Mouse (Mus musculus): ENCODE data around the gene Stk26.

The Stk26 gene

DNA sequence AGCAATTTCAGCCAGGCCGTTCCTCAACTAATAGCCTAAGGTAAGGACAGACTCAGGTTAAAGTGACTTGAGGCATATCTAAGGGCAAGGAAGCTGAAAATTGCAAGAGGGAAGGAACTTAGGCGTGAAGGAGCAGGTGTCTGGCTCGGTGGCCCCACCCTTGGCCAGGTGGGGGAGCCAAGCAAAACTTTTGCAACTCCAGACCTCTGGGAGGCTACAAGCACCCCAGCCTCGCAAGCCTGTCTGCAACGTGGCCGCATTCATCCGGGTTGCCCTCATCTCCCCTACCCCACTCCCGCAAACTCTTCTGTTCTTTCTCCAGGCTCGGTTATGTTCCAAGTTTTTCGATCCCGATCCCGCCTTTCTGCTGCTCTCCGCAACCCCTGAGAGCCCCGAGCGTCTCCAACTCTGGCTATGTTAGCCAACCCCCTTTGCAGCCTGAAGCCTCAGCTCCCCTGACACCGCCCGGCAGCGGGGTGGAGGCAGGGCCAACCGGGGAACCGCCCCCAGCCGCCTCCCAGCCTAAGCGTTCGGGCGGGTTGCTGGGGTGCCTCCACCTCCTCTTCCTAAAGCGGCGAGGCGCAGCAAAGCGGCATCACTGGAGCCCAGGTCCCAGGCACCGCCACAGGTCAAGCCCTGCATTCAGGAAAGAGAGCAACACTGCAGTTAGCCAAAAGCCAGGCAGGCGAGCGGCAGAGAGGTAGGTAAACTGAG lies at the start of gene Stk26:
Stk26 (plus strand) TSS at position 201 of the 714 bp plus-strand sequence.
- peak; percentile 10 to 18 for DNase-seq (ENCODE audit: low spot score in 2 of 2)

- no peak for DNase-seq (ENCODE audit: low spot score in 2 of 2)
Measured at GRCm38 (mm10) chrX:50793005-50793680, 47.7 kb upstream of the Stk26 start.

GRCm38 (mm10) chrX:50797798-50798197 lies 43.0 kb upstream of the Stk26 start:
- DNase-seq (ENCODE audit: low spot score in 2 of 2): no peak

DNA sequence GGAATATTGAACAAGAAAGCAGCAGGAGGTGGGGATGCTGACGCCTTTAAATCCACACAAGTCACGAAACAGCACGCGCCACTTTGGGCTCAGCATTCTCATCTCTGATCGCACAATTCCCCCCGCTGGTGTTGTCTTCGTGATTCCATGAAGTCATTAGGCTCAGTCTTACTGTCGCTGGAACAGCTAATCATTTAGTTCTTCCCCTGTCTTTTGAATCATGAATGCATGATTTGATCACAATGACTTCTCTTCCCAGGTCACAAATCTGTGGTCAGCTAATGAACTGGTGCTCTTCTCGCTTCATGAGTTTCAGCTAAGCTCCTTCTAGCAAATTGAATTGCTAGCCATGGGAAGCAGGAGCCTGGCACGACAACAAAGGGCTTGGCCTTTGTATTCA lies 42.3 kb upstream of the Stk26 start:
- DNase-seq (ENCODE audit: low spot score in 2 of 2): no peak

DNA sequence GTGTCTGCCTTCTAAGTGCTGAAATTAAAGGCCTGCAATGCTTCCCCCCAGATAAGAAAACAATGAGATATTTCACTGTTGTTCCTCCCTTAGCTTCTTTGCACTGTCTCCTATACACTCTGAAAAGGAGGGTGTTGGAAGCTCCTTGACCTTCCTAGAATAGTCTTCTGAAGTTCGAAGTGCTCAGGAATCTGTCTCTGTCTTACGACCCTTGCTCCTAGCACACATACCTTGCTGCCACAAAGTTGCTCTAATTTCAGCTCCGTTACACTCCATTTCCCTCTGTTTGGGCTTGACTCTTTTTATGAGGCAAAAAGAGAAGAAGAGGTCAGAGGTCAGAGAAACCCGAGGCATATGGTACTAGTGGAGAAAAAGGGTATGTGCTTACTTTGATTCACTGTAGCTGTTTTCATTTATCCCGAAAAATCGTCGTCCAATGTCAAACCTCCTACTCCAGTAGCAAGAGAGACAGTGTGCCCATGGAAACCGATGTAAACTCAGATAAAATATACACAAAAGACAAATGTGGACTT lies 41.1 kb upstream of the Stk26 start:
- DNase-seq (ENCODE audit: low spot score in 2 of 2): no peak

- no peak for DNase-seq (ENCODE audit: low spot score in 2 of 2)
Measured at GRCm38 (mm10) chrX:50805654-50806053, 35.2 kb upstream of the Stk26 start.

DNA sequence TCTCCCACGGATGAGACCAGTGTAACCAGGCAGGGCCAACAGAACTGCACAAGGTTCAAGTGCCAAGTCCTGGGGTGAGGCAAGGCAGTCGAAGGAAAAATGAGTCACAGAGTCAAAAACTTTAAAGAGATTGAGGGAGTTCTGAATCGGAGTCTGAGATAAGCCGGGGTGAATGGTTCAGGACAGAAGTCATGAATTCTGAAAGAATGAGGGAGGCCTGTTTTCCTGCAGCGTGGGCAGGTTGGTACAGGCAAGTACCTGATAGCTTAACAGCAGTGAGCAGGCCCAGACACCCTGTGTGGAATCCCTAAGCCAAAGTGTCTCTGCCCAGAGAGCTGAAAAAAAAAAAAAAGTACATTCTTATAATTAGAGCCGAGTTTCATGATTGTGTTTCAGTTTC lies 17.0 kb upstream of the Stk26 start:
- no peak for DNase-seq (ENCODE audit: low spot score in 2 of 2)

GRCm38 (mm10) chrX:50835592-50835991 lies 5.3 kb upstream of the Stk26 start:
- DNase-seq (ENCODE audit: low spot score in 2 of 2): no peak

DNA sequence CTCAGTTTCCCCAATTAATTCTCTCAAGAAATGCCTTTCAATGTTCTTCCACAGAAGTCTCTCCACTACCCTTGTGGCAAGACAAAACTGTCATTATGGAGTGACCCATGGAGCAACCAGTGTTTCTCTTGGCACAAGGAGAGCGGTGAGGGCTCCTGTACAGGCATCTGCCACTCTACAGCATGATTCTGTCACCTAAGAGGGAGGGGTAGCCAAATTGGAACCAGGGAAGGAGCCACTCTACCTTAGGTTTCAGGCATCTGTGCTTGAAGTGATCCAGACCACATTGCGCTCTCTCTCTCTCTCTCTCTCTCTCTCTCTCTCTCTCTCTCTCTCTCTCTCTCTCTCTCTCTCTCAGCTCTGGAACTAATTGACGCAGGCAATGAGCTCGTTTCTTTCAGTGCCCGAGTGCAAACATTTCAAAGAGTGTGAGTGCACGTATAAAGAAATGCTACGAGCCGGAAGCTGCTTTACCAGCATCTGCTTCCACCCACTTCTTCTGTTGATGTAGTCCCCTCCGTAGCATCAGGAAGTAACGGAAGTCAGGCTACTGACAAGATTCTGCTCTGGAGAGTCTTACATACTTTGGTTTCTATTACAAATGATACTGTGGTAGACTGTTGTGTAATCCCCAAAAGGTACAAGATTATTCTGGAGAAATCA lies 4.7 kb upstream of the Stk26 start:
- DNase-seq (ENCODE audit: low spot score in 2 of 2): no peak

DNA sequence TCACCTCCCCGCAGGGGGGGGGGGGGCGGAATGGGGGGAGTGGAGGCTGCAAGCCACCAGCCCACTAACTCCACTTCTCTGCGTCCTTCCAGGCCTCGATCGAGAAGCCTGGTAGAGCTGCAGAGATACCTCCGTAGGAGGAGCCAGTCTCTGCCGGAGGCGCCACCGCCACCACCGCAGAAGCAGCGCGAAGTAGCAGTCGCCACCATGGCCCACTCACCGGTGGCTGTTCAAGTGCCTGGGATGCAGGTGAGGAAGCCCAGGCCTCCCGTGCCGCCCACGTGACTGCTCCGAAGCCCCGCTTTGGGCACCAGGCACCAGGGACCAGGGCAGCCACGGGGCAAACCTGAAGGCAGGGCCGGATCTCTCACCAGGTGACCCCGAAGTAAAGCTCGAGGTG lies 740 bp downstream of the Stk26 start:
- DNase-seq (ENCODE audit: low spot score in 2 of 2): peak in 1 of 2 experiments; percentile 2

GRCm38 (mm10) chrX:50842046-50842445 lies 1.2 kb downstream of the Stk26 start:
- DNase-seq (ENCODE audit: low spot score in 2 of 2): no peak

- DNase-seq (ENCODE audit: low spot score in 2 of 2): no peak
Measured at GRCm38 (mm10) chrX:50850428-50851184, 9.8 kb downstream of the Stk26 start.

DNA sequence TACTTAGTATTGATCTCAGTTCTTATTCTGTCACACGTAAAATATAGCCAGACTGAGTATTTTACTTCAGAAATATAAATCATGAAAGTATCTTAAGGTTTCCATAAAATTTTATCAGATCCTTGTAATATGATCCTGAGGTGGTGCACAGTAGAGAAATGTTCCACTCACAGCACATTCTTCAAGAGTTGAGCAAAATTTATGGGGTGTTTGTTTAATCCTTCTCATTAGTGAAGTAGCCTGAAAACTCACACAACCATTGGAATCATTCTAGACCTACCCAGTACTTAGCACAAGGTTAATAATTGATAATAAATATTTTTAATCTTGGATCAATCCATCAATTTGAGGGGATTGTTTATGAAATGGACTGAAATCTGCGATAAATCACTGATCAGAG lies 22.9 kb downstream of the Stk26 start:
- no peak for DNase-seq (ENCODE audit: low spot score in 2 of 2)

GRCm38 (mm10) chrX:50864734-50865133 lies 23.9 kb downstream of the Stk26 start:
- no peak for DNase-seq (ENCODE audit: low spot score in 2 of 2)

DNA sequence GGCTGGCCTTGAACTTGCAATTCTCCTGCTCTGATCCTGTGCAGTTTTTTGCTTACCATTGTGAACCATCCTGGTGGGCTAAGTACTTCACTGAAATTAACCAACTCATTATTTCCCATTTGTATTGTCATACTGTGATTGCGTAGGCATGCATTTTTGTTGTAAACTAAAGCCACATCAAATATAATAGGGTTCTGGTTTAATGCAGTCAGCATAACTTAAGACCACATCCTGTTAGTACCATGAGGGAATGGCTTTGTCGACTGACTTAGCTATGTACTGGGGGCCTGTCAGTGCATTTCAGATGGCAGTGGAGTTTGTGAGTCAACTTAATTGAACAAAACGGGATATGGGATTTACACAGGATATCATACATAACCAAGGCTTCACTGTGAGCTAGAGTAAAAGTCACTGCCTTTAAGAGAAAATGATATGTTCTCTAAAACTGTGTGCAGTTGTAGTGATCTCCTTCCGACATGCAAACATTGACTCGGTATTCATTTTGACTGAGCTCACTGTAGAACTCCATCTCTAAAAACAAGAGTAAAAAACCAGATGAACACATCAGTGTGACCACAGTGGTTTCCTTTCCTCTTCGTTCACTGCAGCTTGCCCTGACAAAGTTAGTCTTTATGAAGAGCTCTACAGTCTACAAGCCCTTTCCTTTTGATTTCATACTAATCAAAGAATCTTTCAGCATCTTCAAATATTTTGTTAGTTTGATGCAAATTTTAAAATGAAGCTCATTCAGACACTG lies 33.6 kb downstream of the Stk26 start:
- DNase-seq (ENCODE audit: low spot score in 2 of 2): no peak

- no peak for DNase-seq (ENCODE audit: low spot score in 2 of 2)
Measured at GRCm38 (mm10) chrX:50887999-50888398, 47.2 kb downstream of the Stk26 start.

GRCm38 (mm10) chrX:50903497-50903896 lies 62.6 kb downstream of the Stk26 start:
- DNase-seq (ENCODE audit: low spot score in 2 of 2): no peak

DNA sequence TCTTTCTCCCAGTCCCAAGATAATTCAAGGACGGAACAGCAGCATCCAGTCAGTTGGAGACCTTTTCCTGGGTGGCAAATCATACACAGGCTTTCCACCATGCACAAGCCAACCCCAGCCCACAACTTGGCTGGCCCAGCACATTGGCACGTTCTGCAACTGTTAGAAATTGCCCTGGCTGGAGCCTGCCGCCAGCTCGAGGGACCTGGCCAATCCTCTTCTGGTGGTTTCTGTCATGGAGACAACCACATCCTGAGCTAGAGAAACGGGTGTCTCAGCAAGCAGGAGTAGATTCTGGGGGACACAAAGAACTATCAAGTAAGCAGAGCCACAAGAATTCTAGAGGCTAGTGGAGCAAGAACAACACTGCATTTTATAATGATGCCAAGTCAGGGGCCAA lies 69.1 kb downstream of the Stk26 start:
- no peak for DNase-seq (ENCODE audit: low spot score in 2 of 2)

- no peak for DNase-seq (ENCODE audit: low spot score in 2 of 2)
Measured at GRCm38 (mm10) chrX:50917389-50917788, 76.5 kb downstream of the Stk26 start.

DNA sequence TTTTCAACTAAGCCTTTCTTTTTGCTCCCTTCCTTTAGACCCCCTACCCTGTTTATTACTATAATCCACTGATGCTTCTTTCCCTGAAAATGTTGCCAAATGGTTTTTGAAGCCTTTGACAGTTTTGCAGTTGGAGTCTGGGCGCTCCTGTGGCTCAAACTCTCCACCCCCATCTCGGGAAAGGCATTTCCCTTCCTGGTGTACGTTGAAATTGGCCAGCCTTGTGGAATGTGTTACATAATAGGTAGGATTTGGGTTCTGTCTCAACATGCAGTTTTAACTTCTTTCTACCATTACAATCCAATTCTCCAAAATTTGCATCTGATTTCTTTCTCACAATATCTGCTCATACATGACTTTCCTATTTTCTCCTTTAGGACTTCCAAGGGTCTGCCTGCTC lies 77.9 kb downstream of the Stk26 start:
- DNase-seq (ENCODE audit: low spot score in 2 of 2): no peak
